ENCODE assay signal across 8 mouse cellular contexts in genomic region chr14:48991144-48991522, GRCm38 (mm10).
DNase-seq lines count a peak whose midpoint lies in the region; ATAC-seq and TF ChIP-seq lines count a peak whose summit lies in the region.

No protein-coding gene starts in this region.

- H3K4me3 ChIP-seq in heart, embryonic 11.5 days (ENCODE audit: low read depth, low read length) = peak overlapping the region; percentile 28
- no peak overlapping the region for H3K4me3 ChIP-seq in heart, adult 2 months
- H3K4me3 ChIP-seq in neural tube, embryonic 11.5 days (ENCODE audit: low read depth, low read length) = no peak overlapping the region
- H3K4me3 ChIP-seq in limb, embryonic 13.5 days = peak overlapping the region; percentile 21; the same call in 1 of the 2 replicates

- no peak for TF ChIP-seq EP300 in heart, adult 2 months (IDR thresholded peaks at IDR 0.05; ENCODE audit: insufficient read depth, low read depth, low read length)

- no peaks in the 10 kb centered on the region for H3K79me2 ChIP-seq in heart, adult 2 months (replicated peaks; ENCODE audit: control insufficient read depth, insufficient read depth, low read length)

- no peak for DNase-seq in heart, adult 2 months
- DNase-seq in neural tube, embryonic 11.5 days (ENCODE audit: low spot score) = no peak
- no peak for DNase-seq in neural tube, embryonic 10.5 days (ENCODE audit: extremely low spot score, low spot score)
- no peak for DNase-seq in thymus, postnatal 25 days
- no peak for DNase-seq in B cell, adult 2 months
- no peak for DNase-seq in right cerebral cortex, postnatal 25 days

- TF ChIP-seq CTCF in heart, adult 2 months (IDR thresholded peaks at IDR 0.05) = no peak

- no peak for ATAC-seq in heart, embryonic 11.5 days (replicated peaks; ENCODE audit: insufficient number of reproducible peaks, low FRiP score, low TSS enrichment)
- no peak for ATAC-seq in neural tube, embryonic 11.5 days (ENCODE audit: insufficient read depth, low FRiP score, low TSS enrichment)
- ATAC-seq in limb, embryonic 13.5 days (ENCODE audit: low FRiP score, low read depth) = no peak

- WGBS in heart, embryonic 11.5 days (ENCODE audit: insufficient replicate concordance) = 5% methylated on average over 7 of the region's 7 CpGs
- 5% methylated on average over 7 of the region's 7 CpGs for WGBS in heart, adult 2 months
- 5% methylated on average over 7 of the region's 7 CpGs for WGBS in neural tube, embryonic 11.5 days
- WGBS in limb, embryonic 13.5 days = 6% methylated on average over 7 of the region's 7 CpGs

- H3K9ac ChIP-seq in heart, embryonic 11.5 days (ENCODE audit: low read depth, low read length) = peak overlapping the region; percentile 31; the same call in 1 of the 2 replicates
- H3K9ac ChIP-seq in heart, adult 2 months (ENCODE audit: low read depth, low read length) = no peak overlapping the region
- H3K9ac ChIP-seq in neural tube, embryonic 11.5 days (ENCODE audit: low read length) = no peak overlapping the region
- H3K9ac ChIP-seq in limb, embryonic 13.5 days = peak overlapping the region; percentile 54

- no peaks in the 10 kb centered on the region for H3K27me3 ChIP-seq in heart, embryonic 11.5 days (ENCODE audit: control insufficient read depth, insufficient read depth, low read length)
- H3K27me3 ChIP-seq in heart, adult 2 months (ENCODE audit: control insufficient read depth, insufficient read depth, low read length) = no peaks in the 10 kb centered on the region
- no peaks in the 10 kb centered on the region for H3K27me3 ChIP-seq in neural tube, embryonic 11.5 days (ENCODE audit: control insufficient read depth, insufficient read depth, low read length)
- no peaks in the 10 kb centered on the region for H3K27me3 ChIP-seq in limb, embryonic 13.5 days

- no peak overlapping the region for H3K27ac ChIP-seq in heart, embryonic 11.5 days (ENCODE audit: low read depth, low read length)
- no peak overlapping the region for H3K27ac ChIP-seq in heart, adult 2 months
- no peak overlapping the region for H3K27ac ChIP-seq in neural tube, embryonic 11.5 days (ENCODE audit: low read depth, low read length)
- peak overlapping the region; percentile 10; the same call in 1 of the 2 replicates for H3K27ac ChIP-seq in limb, embryonic 13.5 days

- 0 out of 2 replicates have a peak, but pooled peaks cover 2% of the 10 kb centered on the region for H3K4me1 ChIP-seq in heart, embryonic 11.5 days (ENCODE audit: control insufficient read depth, insufficient read depth, low read length)
- no peaks in the 10 kb centered on the region for H3K4me1 ChIP-seq in heart, adult 2 months (ENCODE audit: control insufficient read depth, insufficient read depth, low read length)
- H3K4me1 ChIP-seq in neural tube, embryonic 11.5 days (ENCODE audit: control insufficient read depth, insufficient read depth, low read length) = no peaks in the 10 kb centered on the region
- H3K4me1 ChIP-seq in limb, embryonic 13.5 days = peaks cover 10% of the 10 kb centered on the region; the same call in 1 of the 2 replicates

- TF ChIP-seq POLR2A in heart, adult 2 months (IDR thresholded peaks at IDR 0.05; ENCODE audit: insufficient read depth, low read depth, low read length) = no peak

- H3K4me2 ChIP-seq in heart, embryonic 11.5 days = peak overlapping the region; percentile 67
- peak overlapping the region; percentile 23 for H3K4me2 ChIP-seq in neural tube, embryonic 11.5 days (ENCODE audit: low read depth)
- peak overlapping the region; percentile 60 for H3K4me2 ChIP-seq in limb, embryonic 13.5 days (replicated peaks)

- no peaks in the 10 kb centered on the region for H3K9me3 ChIP-seq in heart, embryonic 11.5 days (replicated peaks; ENCODE audit: control insufficient read depth, low read length)
- H3K9me3 ChIP-seq in neural tube, embryonic 11.5 days (ENCODE audit: control insufficient read depth, low read length) = no peaks in the 10 kb centered on the region
- H3K9me3 ChIP-seq in limb, embryonic 13.5 days = no peaks in the 10 kb centered on the region

- intact Hi-C loops in heart, adult 2 months (cut with DNase I) = loop anchor here (5.0 to 10.0 kb wide), 2 partner anchors 469 to 616 kb away; no protein-coding TSS in a partner anchor

- no peaks in the 10 kb centered on the region for H3K36me3 ChIP-seq in heart, embryonic 11.5 days (ENCODE audit: control insufficient read depth, insufficient read depth, low read length)
- H3K36me3 ChIP-seq in heart, adult 2 months (ENCODE audit: control insufficient read depth, insufficient read depth, low read length) = no peaks in the 10 kb centered on the region
- H3K36me3 ChIP-seq in neural tube, embryonic 11.5 days (ENCODE audit: control insufficient read depth, insufficient read depth, low read length) = no peaks in the 10 kb centered on the region
- no peaks in the 10 kb centered on the region for H3K36me3 ChIP-seq in limb, embryonic 13.5 days

Comparison
In these comparisons a context has a peak if more than half of its experiments do, and no peak if none do; other contexts are left out.
1. H3K4me3 ChIP-seq: peak in heart, embryonic 11.5 days (single experiment) and limb, embryonic 13.5 days (single experiment); none in heart, adult 2 months (single experiment) and neural tube, embryonic 11.5 days (single experiment).
2. H3K9ac ChIP-seq: peak in heart, embryonic 11.5 days (single experiment) and limb, embryonic 13.5 days (single experiment); none in heart, adult 2 months (single experiment) and neural tube, embryonic 11.5 days (single experiment).
3. Peak in every context shown above with its lines, with median percentiles within 50 percentile points of each other: H3K4me2 ChIP-seq.